Mouse (Mus musculus) ovary, postnatal 36 days (tissue): ENCODE results near the gene Fam167b.

ENCODE experiments used
- DNase-seq: peaks from one replicate; pipeline ENCODE4 v3.0.0; 2022; ENCODE audit warnings: low spot score, mixed read lengths

Fam167b gene

GRCm38 (mm10) chr4:129578466-129578865 lies at the start of gene Fam167b:
Fam167b (minus strand) TSS chr4:129578549.
- DNase-seq, result no peak

- DNase-seq, result no peak
These were observed 47.7 kb upstream of the Fam167b start for GRCm38 (mm10) chr4:129626035-129626434.

- DNase-seq, result no peak
These were observed 47.1 kb upstream of the Fam167b start for GRCm38 (mm10) chr4:129625496-129625895.

- no peak for DNase-seq
These were observed 46.7 kb upstream of the Fam167b start for GRCm38 (mm10) chr4:129625029-129625370.

- peak; percentile 76 for DNase-seq
These were observed 46.1 kb upstream of the Fam167b start for GRCm38 (mm10) chr4:129624281-129625028.

- no peak for DNase-seq
These were observed 45.3 kb upstream of the Fam167b start, which contains the start of gene Ccdc28b for GRCm38 (mm10) chr4:129623681-129624091. Ccdc28b (minus strand) TSS chr4:129623947.

- no peak for DNase-seq
These were observed 44.6 kb upstream of the Fam167b start for GRCm38 (mm10) chr4:129622803-129623535.

- DNase-seq, result no peak
These were observed 43.9 kb upstream of the Fam167b start for GRCm38 (mm10) chr4:129622120-129622802.

- DNase-seq, result no peak
These were observed 43.0 kb upstream of the Fam167b start for GRCm38 (mm10) chr4:129621283-129621841.

GRCm38 (mm10) chr4:129620419-129621282 lies 42.3 kb upstream of the Fam167b start:
- no peak for DNase-seq

- peak; percentile 95 for DNase-seq
These were observed 40.7 kb upstream of the Fam167b start, which contains the start of gene Iqcc for GRCm38 (mm10) chr4:129618786-129619691. Iqcc (minus strand) TSS chr4:129619099.

GRCm38 (mm10) chr4:129618031-129618430 lies 39.7 kb upstream of the Fam167b start:
- DNase-seq, result no peak

- no peak for DNase-seq
These were observed 38.8 kb upstream of the Fam167b start for GRCm38 (mm10) chr4:129617121-129617641.

- DNase-seq, result no peak
These were observed 38.3 kb upstream of the Fam167b start for GRCm38 (mm10) chr4:129616631-129617030.

GRCm38 (mm10) chr4:129615801-129616290 lies 37.5 kb upstream of the Fam167b start:
- DNase-seq, result no peak

GRCm38 (mm10) chr4:129614093-129614492 lies 35.7 kb upstream of the Fam167b start, which contains the start of gene Dcdc2b:
Dcdc2b (minus strand) TSS chr4:129614257.
- no peak for DNase-seq

GRCm38 (mm10) chr4:129610472-129610871 lies 32.1 kb upstream of the Fam167b start:
- no peak for DNase-seq

- DNase-seq, result no peak
These were observed 31.7 kb upstream of the Fam167b start for GRCm38 (mm10) chr4:129610026-129610425.

GRCm38 (mm10) chr4:129609139-129609631 lies 30.8 kb upstream of the Fam167b start:
- no peak for DNase-seq
